ENCODE assay signal across 9 mouse cellular contexts in genomic region chr9:120054545-120055277, GRCm38 (mm10). TPM values are rescaled to one million over a fixed set of nuclear protein-coding genes. Genes with fewer than 3 reads are reported as not detected.
DNase-seq lines count a peak whose midpoint lies in the region; ATAC-seq and TF ChIP-seq lines count a peak whose summit lies in the region.
"Had no signal": no experiment of that assay in that cellular context is flagged by ENCODE, and none has a peak within 500 bp of the region (broad histone marks: within the 10 kb centered on the region; RNA-seq: fewer than 3 reads in every experiment).

No protein-coding gene starts in this region.

- H3K4me2 ChIP-seq in embryonic facial prominence, embryonic 14.5 days (ENCODE audit: low read depth, low read length), result no peak overlapping the region
- H3K4me2 ChIP-seq in intestine, embryonic 15.5 days (replicated peaks), result no peak overlapping the region

- no peak for TF ChIP-seq CTCF in kidney, adult 2 months (conservative IDR thresholded peaks at IDR 0.05; ENCODE audit: insufficient read depth, insufficient read length, low read depth, low read length)

- 50% methylated on average over 8 of the region's 8 CpGs for WGBS in kidney, adult 2 months
- 43% methylated on average over 8 of the region's 8 CpGs for WGBS in embryonic facial prominence, embryonic 14.5 days
- WGBS in intestine, embryonic 15.5 days, result 51% methylated on average over 8 of the region's 8 CpGs

- no peak overlapping the region for H3K27ac ChIP-seq in kidney, adult 2 months (ENCODE audit: insufficient read depth, low read depth, low read length)
- no peak overlapping the region for H3K27ac ChIP-seq in embryonic facial prominence, embryonic 14.5 days (replicated peaks; ENCODE audit: low read depth, low read length)
- no peak overlapping the region for H3K27ac ChIP-seq in intestine, embryonic 15.5 days

- H3K36me3 ChIP-seq in kidney, adult 2 months (ENCODE audit: control insufficient read depth, insufficient read depth, low read length), result no peaks in the 10 kb centered on the region
- H3K36me3 ChIP-seq in embryonic facial prominence, embryonic 14.5 days (ENCODE audit: control insufficient read depth, insufficient read depth, low read length), result no peaks in the 10 kb centered on the region
- no peaks in the 10 kb centered on the region for H3K36me3 ChIP-seq in intestine, embryonic 15.5 days

- no peaks in the 10 kb centered on the region for H3K4me1 ChIP-seq in kidney, adult 2 months (ENCODE audit: control insufficient read depth, insufficient read depth, low read length)
- no peaks in the 10 kb centered on the region for H3K4me1 ChIP-seq in embryonic facial prominence, embryonic 14.5 days (ENCODE audit: control insufficient read depth, insufficient read depth, low read length)
- no peaks in the 10 kb centered on the region for H3K4me1 ChIP-seq in intestine, embryonic 15.5 days (replicated peaks)

- ATAC-seq in embryonic facial prominence, embryonic 14.5 days (ENCODE audit: low read depth), result no peak
- ATAC-seq in megakaryocyte, adult 5-6 weeks (ENCODE audit: poor library complexity, severe bottlenecking), result peak; percentile 75
- no peak for ATAC-seq in intestine, embryonic 15.5 days

- peak; percentile 13 for DNase-seq in kidney, adult 2 months
- no peak for DNase-seq in kidney, postnatal 25 days
- peak; percentile 48 for DNase-seq in ZHBTc4 (ENCODE audit: low read depth, low spot score)
- DNase-seq in embryonic facial prominence, embryonic 14.5 days (ENCODE audit: low spot score), result no peak
- no peak for DNase-seq in kidney, adult 11 months
- no peak for DNase-seq in kidney, postnatal 36 days

- H3K9ac ChIP-seq in embryonic facial prominence, embryonic 14.5 days (ENCODE audit: low read depth, low read length), result 0 out of 2 replicates have a peak overlapping the region, but pooled peaks have one; percentile 6
- H3K9ac ChIP-seq in intestine, embryonic 15.5 days, result no peak overlapping the region

- no peak overlapping the region for H3K4me3 ChIP-seq in kidney, adult 2 months (ENCODE audit: insufficient read depth, low read depth, low read length)
- H3K4me3 ChIP-seq in embryonic facial prominence, embryonic 14.5 days (ENCODE audit: low read depth, low read length), result no peak overlapping the region
- H3K4me3 ChIP-seq in intestine, embryonic 15.5 days (replicated peaks), result no peak overlapping the region
- H3K4me3 ChIP-seq: myocyte had no signal

- no peaks in the 10 kb centered on the region for H3K9me3 ChIP-seq in embryonic facial prominence, embryonic 14.5 days (ENCODE audit: control insufficient read depth, low read length)
- no peaks in the 10 kb centered on the region for H3K9me3 ChIP-seq in intestine, embryonic 15.5 days

- H3K27me3 ChIP-seq in kidney, adult 2 months (replicated peaks; ENCODE audit: control insufficient read depth, insufficient read depth, low read length), result no peaks in the 10 kb centered on the region
- H3K27me3 ChIP-seq in embryonic facial prominence, embryonic 14.5 days (replicated peaks; ENCODE audit: control insufficient read depth, insufficient read depth, low read length), result no peaks in the 10 kb centered on the region
- H3K27me3 ChIP-seq in intestine, embryonic 15.5 days (replicated peaks), result no peaks in the 10 kb centered on the region

- TF ChIP-seq POLR2A in kidney, adult 2 months (IDR thresholded peaks at IDR 0.05; ENCODE audit: low read depth, low read length), result no peak

RNA-seq across cellular contexts. Expression of gene Cx3cr1, which starts 15.0 kb away (rescaled TPM):
- polyA plus RNA-seq in kidney, adult 2 months (2012; rRNA removed), result 5.5 and 6.1 TPM in 2 replicates
- 9.8 and 11.3 TPM in 2 replicates for polyA plus RNA-seq in embryonic facial prominence, embryonic 14.5 days (2014; fragmentation: Nextera tagmentation; extraction: Ambion mirVana)
- 88.0 and 95.4 TPM in 2 replicates for total RNA-seq in megakaryocyte, adult 5-6 weeks (2015)
- 111 and 114 TPM in 2 replicates for total RNA-seq in megakaryocyte, adult 5-6 weeks (2017)
- 9.6 and 10.9 TPM in 2 replicates for polyA plus RNA-seq in intestine, embryonic 15.5 days (2015; fragmentation: Nextera tagmentation; extraction: Ambion mirVana)
- polyA plus RNA-seq: myocyte had no signal

RNA-seq across cellular contexts. Expression of gene Xirp1, which starts 31.3 kb away (rescaled TPM):
- polyA plus RNA-seq in kidney, adult 2 months (2012; rRNA removed), result 0.18 and 0.94 TPM in 2 replicates
- 4.9 and 8.0 TPM in 2 replicates for polyA plus RNA-seq in embryonic facial prominence, embryonic 14.5 days (2014; fragmentation: Nextera tagmentation; extraction: Ambion mirVana)
- total RNA-seq in megakaryocyte, adult 5-6 weeks (2015), result 0.09 TPM in 1 of 2 replicates, not detected in the other
- not detected in 2 replicates for total RNA-seq in megakaryocyte, adult 5-6 weeks (2017)
- polyA plus RNA-seq in intestine, embryonic 15.5 days (2015; fragmentation: Nextera tagmentation; extraction: Ambion mirVana), result 0.06 TPM in 1 of 2 replicates, not detected in the other

RNA-seq across cellular contexts. Expression of gene Ccr8, which starts 37.2 kb away (rescaled TPM):
- polyA plus RNA-seq in kidney, adult 2 months (2012; rRNA removed), result 0.10 and 0.33 TPM in 2 replicates
- 1.3 and 2.3 TPM in 2 replicates for polyA plus RNA-seq in embryonic facial prominence, embryonic 14.5 days (2014; fragmentation: Nextera tagmentation; extraction: Ambion mirVana)
- not detected in 2 replicates for total RNA-seq in megakaryocyte, adult 5-6 weeks (2015)
- total RNA-seq in megakaryocyte, adult 5-6 weeks (2017), result not detected in 2 replicates
- polyA plus RNA-seq in intestine, embryonic 15.5 days (2015; fragmentation: Nextera tagmentation; extraction: Ambion mirVana), result 0.14 and 0.40 TPM in 2 replicates
- polyA plus RNA-seq: myocyte had no signal

RNA-seq across cellular contexts. Expression of gene Slc25a38, which starts 55.5 kb away (rescaled TPM):
- 49.6 and 52.0 TPM in 2 replicates for polyA plus RNA-seq in kidney, adult 2 months (2012; rRNA removed)
- polyA plus RNA-seq in embryonic facial prominence, embryonic 14.5 days (2014; fragmentation: Nextera tagmentation; extraction: Ambion mirVana), result 23.6 and 23.8 TPM in 2 replicates
- total RNA-seq in megakaryocyte, adult 5-6 weeks (2015), result 19.1 and 21.9 TPM in 2 replicates
- total RNA-seq in megakaryocyte, adult 5-6 weeks (2017), result 26.6 and 32.4 TPM in 2 replicates
- 25.2 and 30.2 TPM in 2 replicates for polyA plus RNA-seq in intestine, embryonic 15.5 days (2015; fragmentation: Nextera tagmentation; extraction: Ambion mirVana)

Comparison
In these comparisons a context has a peak if more than half of its experiments do, and no peak if none do; other contexts are left out.
1. DNase-seq: peak in kidney, adult 2 months (single experiment) and ZHBTc4 (single experiment); none in kidney, postnatal 25 days (0 of 2), embryonic facial prominence, embryonic 14.5 days (single experiment), kidney, adult 11 months (single experiment) and kidney, postnatal 36 days (0 of 2).